Mouse (Mus musculus) intestine, embryonic 14.5 days (tissue): ENCODE measurements around the gene Tprn. TPM values are rescaled to one million over a fixed set of nuclear protein-coding genes. Genes with fewer than 3 reads are reported as not detected.

Experiments used
- ATAC-seq: fragments of 200-750 bp; cut with Nextera tagmentation; replicated peaks from 2 replicates; pipeline ENCODE4 v1.8.0; 2017; ENCODE audit warnings: low read depth, moderate number of reproducible peaks, moderate TSS enrichment, moderate library complexity; ENCODE audit not compliant: low FRiP score, low TSS enrichment
- DNase-seq: peaks from one replicate; pipeline ENCODE4 v3.0.0-alpha.2; 2018; ENCODE audit warnings: low spot score
- H3K27ac ChIP-seq: fragments of 300-500 bp; sonication (generic); 2 replicates; pipeline ENCODE4 v1.5.1; 2014; ENCODE audit warnings: low read depth, mild to moderate bottlenecking, control low read depth
- H3K27me3 ChIP-seq: fragments of 300-500 bp; sonication (generic); replicated peaks from 2 replicates; pipeline ENCODE4 v1.6.1; 2014; ENCODE audit warnings: low read length, control low read depth; ENCODE audit not compliant: control insufficient read depth, insufficient read depth
- H3K36me3 ChIP-seq: fragments of 300-500 bp; sonication (generic); 2 replicates; pipeline ENCODE4 v1.6.1; 2014; ENCODE audit warnings: low read length, control low read depth; ENCODE audit not compliant: control insufficient read depth, insufficient read depth
- H3K4me1 ChIP-seq: fragments of 300-500 bp; sonication (generic); replicated peaks from 2 replicates; pipeline ENCODE4 v1.6.1; 2014; ENCODE audit warnings: low read length, control low read depth, mixed read lengths; ENCODE audit not compliant: control insufficient read depth, insufficient read depth
- H3K4me2 ChIP-seq: fragments of 300-500 bp; sonication (generic); 2 replicates; pipeline ENCODE4 v1.6.1; 2014; ENCODE audit warnings: low read length
- H3K4me3 ChIP-seq: fragments of 300-500 bp; sonication (generic); 2 replicates; pipeline ENCODE4 v1.5.1; 2014; ENCODE audit warnings: low read depth, low read length, control low read depth, mixed read lengths
- H3K9ac ChIP-seq: fragments of 300-500 bp; sonication (generic); 2 replicates; pipeline ENCODE4 v1.6.1; 2014; ENCODE audit warnings: mild to moderate bottlenecking, low read length
- H3K9me3 ChIP-seq: fragments of 300-500 bp; sonication (generic); 2 replicates; pipeline ENCODE4 v1.6.1; 2016; ENCODE audit warnings: low read length, control low read depth; ENCODE audit not compliant: control insufficient read depth
- WGBS: fragments of 180-500 bp; shearing (Covaris S2); extraction: QIAGEN DNeasy Blood & Tissue Kit; methylation state at CpG from one replicate; pipeline ENCODE4 v1.1.7; 2014; 5-methylcytosine and 5-hydroxymethylcytosine counted together
- polyA plus RNA-seq: library from polyadenylated mRNA; unstranded; fragments of >200 nt; fragmentation: Nextera tagmentation; extraction: Ambion mirVana; gene quantifications from 2 replicates; pipeline ENCODE4 v1.2.1, GENCODE M21; 2014

Tprn gene
- polyA plus RNA-seq = 6.5 and 7.8 TPM in 2 replicates

DNA sequence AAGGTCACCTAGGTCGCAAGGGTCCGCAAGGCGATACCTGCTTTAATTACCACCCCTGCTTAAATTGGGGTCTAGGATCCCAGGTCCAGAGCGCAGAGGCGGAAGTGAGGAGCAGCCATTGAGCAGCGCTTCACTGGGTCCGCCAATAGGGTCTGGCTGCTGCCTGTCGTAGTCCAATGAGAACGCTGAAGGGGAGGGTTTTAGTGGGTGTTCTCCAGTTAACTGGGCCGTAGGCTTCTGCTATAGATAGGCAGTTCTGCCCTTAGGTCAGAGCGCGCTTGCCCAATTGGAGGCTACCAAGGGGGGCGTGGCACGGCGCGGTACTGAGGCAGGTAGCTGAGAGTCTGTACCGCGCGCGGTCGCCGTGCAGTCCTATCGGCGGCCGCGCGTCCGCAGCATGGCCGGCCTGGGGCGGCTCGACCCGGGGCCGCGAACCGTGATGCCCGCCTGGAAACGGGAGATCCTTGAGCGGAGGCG lies at the start of gene Tprn:
Gene Tprn (plus strand): TSS at position 328 of the 477 bp plus-strand sequence.
- peak within 1 kb of the TSS; percentile 46 for H3K9ac ChIP-seq
- H3K9me3 ChIP-seq = no peaks in the 10 kb centered on the region
- ATAC-seq = peak; percentile 98
- no peaks in the 10 kb centered on the region for H3K36me3 ChIP-seq
- peak within 1 kb of the TSS; percentile 76 for H3K4me2 ChIP-seq
- WGBS = under 1% methylated on average over 39 of the region's 39 CpGs
- peak within 1 kb of the TSS; percentile 83 for H3K4me3 ChIP-seq
- H3K27me3 ChIP-seq = peaks cover 10% of the 10 kb centered on the region; the same call in 1 of the 2 replicates
- DNase-seq = peak; percentile 88
- H3K4me1 ChIP-seq = peaks cover 20% of the 10 kb centered on the region
- 0 out of 2 replicates have a peak within 1 kb of the TSS, but pooled peaks have one; percentile 9 for H3K27ac ChIP-seq

DNA sequence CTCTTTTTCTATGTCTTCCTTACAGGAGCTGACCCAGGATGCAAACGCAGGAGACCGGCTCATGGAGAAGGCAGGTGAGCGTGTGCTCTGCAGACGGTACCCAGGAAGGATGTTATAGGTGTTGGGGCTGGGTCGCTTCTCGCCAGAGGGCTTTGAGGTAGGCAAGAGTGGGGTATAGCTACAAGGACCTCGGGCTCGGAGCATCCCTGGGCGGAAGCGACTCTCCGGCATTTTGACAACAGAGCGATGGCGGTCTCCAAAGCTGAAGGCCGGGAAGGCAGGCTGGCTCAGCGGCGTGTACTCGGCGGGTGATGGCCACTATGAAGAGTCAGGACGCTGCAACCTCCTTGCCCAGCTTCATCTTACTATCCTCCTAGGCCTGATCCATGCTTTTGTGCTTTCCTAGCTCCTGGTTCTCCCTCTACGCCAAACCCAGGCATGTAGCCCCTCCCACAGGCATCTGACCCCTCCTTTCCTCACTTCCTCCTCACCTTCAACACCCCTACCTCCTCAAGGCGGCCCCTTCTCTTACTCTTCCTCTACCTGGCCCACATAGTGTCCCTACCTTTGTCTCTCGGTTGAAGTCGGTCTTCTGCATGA lies 49.1 kb upstream of the Tprn start:
- DNase-seq = no peak

DNA sequence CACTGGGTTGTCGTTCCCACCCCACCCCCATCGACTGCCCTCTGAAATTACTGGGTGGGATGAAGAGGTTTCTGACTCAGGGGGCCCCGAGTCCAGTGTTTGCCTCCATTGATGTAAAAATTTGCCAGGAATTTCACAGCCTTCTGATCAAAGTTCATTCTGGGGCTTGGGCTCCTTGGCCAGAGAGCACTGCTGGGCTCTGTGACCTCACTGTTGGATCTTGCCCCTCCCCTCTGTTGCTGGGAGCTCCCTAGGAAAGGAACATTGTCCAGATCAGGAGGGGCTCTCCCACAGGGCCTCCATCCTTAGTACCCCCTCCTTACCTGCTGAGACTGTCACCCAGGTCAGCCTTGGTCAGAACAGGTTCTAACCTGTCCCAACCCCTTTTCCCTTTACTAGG lies 48.0 kb upstream of the Tprn start, which contains the start of gene Stpg3:
Gene Stpg3 (minus strand): TSS at position 194 of the 400 bp plus-strand sequence.
- ATAC-seq = no peak
- Histone ChIP-seq H3K27ac (no peak within 1 kb of the TSS), H3K4me2 (no peak within 1 kb of the TSS), H3K9me3 (no peaks in the 10 kb centered on the region), H3K36me3 (peaks cover 6% of the 10 kb centered on the region; the same call in 1 of the 2 replicates), H3K9ac (no peak within 1 kb of the TSS), H3K27me3 (0 out of 2 replicates have a peak, but pooled peaks cover 4% of the 10 kb centered on the region), H3K4me3 (no peak within 1 kb of the TSS), H3K4me1 (peaks cover 15% of the 10 kb centered on the region)
- WGBS = 61% methylated on average over 3 of the region's 3 CpGs
- no peak for DNase-seq

More for the DNA sequence above, 49.1 kb upstream of the Tprn start:
- 0 out of 2 replicates have a peak, but pooled peaks cover 4% of the 10 kb centered on the region for H3K27me3 ChIP-seq
- H3K4me2 ChIP-seq = no peak overlapping the region
- no peak overlapping the region for H3K4me3 ChIP-seq
- no peak overlapping the region for H3K27ac ChIP-seq
- no peak for ATAC-seq
- H3K9ac ChIP-seq = no peak overlapping the region
- WGBS = 63% methylated on average over 23 of the region's 23 CpGs
- peaks cover 15% of the 10 kb centered on the region for H3K4me1 ChIP-seq
- no peaks in the 10 kb centered on the region for H3K9me3 ChIP-seq
- peaks cover 15% of the 10 kb centered on the region for H3K36me3 ChIP-seq

DNA sequence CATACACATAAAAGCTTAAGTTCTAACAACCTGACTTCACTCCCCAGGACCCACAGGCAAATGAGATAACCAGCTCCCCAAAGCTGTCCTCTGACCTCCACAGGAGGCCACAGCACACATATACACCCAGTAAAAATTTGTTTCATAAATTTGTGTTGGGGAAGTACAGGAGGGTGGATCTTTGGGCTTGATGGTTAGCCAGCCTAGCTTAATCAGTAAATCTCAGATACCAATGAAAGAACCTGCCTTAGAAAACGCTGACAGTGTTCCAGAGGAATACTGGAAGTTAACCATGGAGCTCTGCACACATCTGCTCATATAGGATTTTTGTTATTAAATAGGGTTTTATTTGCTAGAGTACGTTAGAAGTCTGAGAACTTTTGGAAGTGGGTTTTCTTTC lies 44.8 kb upstream of the Tprn start:
- 0 out of 2 replicates have a peak, but pooled peaks cover 4% of the 10 kb centered on the region for H3K27me3 ChIP-seq
- no peak overlapping the region for H3K27ac ChIP-seq
- H3K4me1 ChIP-seq = no peaks in the 10 kb centered on the region
- DNase-seq = no peak
- no peak overlapping the region for H3K4me2 ChIP-seq
- H3K9ac ChIP-seq = no peak overlapping the region
- ATAC-seq = no peak
- H3K36me3 ChIP-seq = peaks cover 9% of the 10 kb centered on the region; the same call in 1 of the 2 replicates
- H3K9me3 ChIP-seq = no peaks in the 10 kb centered on the region
- 53% methylated on average over 2 of the region's 2 CpGs for WGBS
- no peak overlapping the region for H3K4me3 ChIP-seq

DNA sequence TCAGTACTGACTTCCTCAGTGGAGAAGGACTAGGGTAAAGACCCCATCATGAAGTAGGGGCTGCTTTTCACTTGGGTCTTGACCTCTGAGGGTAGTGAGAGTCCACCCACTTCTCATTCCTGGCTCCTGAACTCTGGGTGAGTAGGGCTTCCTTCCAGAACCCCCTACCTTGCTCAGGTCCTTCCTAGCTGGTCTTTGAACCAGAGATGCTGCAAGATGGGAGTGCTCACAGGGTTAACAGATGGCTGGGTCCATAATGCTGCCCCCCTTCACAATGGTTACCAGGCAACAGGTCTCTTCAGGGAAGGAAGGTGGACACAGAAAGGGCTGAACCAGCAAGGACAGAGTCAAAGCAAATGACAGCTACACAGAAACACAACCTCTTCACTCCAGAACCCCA lies 44.0 kb upstream of the Tprn start, which contains the start of gene Fam166a:
Gene Fam166a (plus strand): TSS at position 301 of the 400 bp plus-strand sequence.
- Histone ChIP-seq H3K4me1 (peaks cover 2% of the 10 kb centered on the region), H3K9ac (no peak within 1 kb of the TSS), H3K27ac (no peak within 1 kb of the TSS), H3K36me3 (peaks cover 9% of the 10 kb centered on the region; the same call in 1 of the 2 replicates), H3K27me3 (0 out of 2 replicates have a peak, but pooled peaks cover 4% of the 10 kb centered on the region), H3K4me2 (no peak within 1 kb of the TSS), H3K4me3 (no peak within 1 kb of the TSS), H3K9me3 (no peaks in the 10 kb centered on the region)
- no peak for DNase-seq
- no peak for ATAC-seq

DNA sequence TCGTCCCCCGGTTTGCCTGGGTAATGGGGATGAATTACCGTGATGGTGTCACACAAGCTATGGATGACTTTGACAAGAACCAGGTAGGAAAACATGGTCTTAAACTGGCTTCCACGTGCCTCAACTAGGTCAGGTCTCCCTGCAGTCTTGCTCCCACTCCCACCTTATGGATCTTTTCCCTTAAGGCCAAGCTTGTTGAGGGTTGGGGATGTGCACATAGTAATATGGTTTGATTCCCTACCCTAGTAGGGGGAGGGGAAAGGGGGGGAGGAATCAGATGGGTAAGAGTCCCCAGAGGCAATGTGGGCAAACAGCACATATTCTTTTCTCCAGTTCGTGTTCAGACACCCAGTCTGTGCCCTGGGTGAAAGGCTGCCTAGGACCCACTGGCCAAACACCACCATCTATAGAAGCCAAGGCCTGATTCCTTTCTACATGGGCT lies 41.1 kb upstream of the Tprn start:
- Histone ChIP-seq H3K27ac (no peak overlapping the region), H3K4me3 (no peak overlapping the region), H3K27me3 (0 out of 2 replicates have a peak, but pooled peaks cover 4% of the 10 kb centered on the region), H3K9me3 (no peaks in the 10 kb centered on the region), H3K9ac (no peak overlapping the region), H3K36me3 (peaks cover 9% of the 10 kb centered on the region; the same call in 1 of the 2 replicates), H3K4me2 (no peak overlapping the region), H3K4me1 (peaks cover 9% of the 10 kb centered on the region)
- 60% methylated on average over 5 of the region's 5 CpGs for WGBS
- ATAC-seq (no peak), DNase-seq (no peak)

DNA sequence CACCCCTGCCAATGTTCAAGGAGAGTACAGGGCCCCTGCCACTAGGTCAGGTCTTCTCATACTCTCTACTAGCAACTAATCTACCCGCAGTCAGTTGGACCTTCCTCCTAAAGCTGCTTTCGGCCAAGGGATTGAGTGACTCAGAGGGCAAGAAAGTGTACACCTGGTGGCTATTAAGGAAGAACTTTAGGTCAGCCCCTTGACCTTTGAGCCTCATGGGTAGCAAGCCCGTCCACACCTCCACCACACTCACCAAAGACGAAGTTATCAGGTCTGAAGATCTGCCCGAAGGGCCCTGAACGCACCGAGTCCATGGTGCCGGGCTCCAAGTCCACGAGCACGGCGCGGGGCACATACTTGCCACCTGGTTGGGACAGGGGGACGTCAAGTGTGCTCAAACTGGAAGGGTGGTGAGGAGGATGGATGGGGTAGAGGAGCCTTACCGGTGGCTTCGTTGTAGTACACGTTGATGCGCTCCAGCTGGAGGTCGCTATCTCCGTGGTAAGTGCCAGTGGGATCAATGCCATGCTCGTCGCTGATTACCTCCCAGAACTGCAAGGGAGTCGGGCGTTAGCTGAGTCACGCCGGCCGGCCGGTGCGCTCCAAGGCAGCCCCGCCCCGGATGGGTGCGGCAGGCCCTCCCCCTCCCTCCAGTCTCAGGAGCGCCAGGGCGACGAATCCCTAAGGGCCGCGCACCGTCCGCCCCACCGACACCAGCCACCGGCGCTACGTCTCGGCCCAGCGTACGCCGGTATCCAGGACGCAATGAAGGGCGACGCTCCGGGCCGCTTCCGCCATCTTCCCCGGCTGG lies 38.5 kb upstream of the Tprn start:
- H3K36me3 ChIP-seq = peaks cover 9% of the 10 kb centered on the region; the same call in 1 of the 2 replicates
- ATAC-seq (peak; percentile 59), DNase-seq (no peak)
- H3K4me1 ChIP-seq = peaks cover 9% of the 10 kb centered on the region
- peak overlapping the region; percentile 82 for H3K9ac ChIP-seq
- no peaks in the 10 kb centered on the region for H3K27me3 ChIP-seq
- peak overlapping the region; percentile 74 for H3K4me2 ChIP-seq
- H3K4me3 ChIP-seq = peak overlapping the region; percentile 88
- H3K9me3 ChIP-seq = no peaks in the 10 kb centered on the region
- H3K27ac ChIP-seq = peak overlapping the region; percentile 94
- WGBS = 2% methylated on average over 50 of the region's 53 CpGs

DNA sequence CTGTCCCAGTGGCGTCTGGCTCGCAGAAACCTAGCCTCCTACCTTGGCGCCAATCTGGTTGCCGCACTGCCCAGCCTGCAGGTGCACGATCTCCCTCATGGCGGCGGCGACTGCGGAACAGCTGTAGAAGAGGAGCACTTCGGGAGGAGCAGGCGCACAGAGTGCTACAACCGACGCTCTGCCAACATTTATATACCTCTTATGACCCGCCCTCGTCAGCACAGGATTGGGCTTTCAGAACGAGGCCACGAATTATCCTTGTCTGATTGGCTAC lies 38.0 kb upstream of the Tprn start, which contains the start of gene Tubb4b:
Gene Tubb4b (minus strand): TSS at position 211 of the 274 bp plus-strand sequence.
- Histone ChIP-seq H3K27ac (peak within 1 kb of the TSS; percentile 94), H3K9me3 (no peaks in the 10 kb centered on the region), H3K4me2 (peak within 1 kb of the TSS; percentile 74), H3K27me3 (no peaks in the 10 kb centered on the region), H3K9ac (peak within 1 kb of the TSS; percentile 82), H3K4me3 (peak within 1 kb of the TSS; percentile 88), H3K36me3 (peaks cover 9% of the 10 kb centered on the region; the same call in 1 of the 2 replicates), H3K4me1 (peaks cover 9% of the 10 kb centered on the region)
- DNase-seq (no peak), ATAC-seq (no peak)
- WGBS = 0% methylated on average over 17 of the region's 17 CpGs
